Mouse (Mus musculus): Measurements from ENCODE around the gene Hyal2. TPM values are rescaled to one million over a fixed set of nuclear protein-coding genes. Genes with fewer than 3 reads are reported as not detected.

Gene Hyal2
- polyA plus RNA-seq, 1 experiment from 2014 or later = 53.9 TPM

GRCm38 (mm10) chr9:107615035-107615434 lies 47.3 kb downstream of the Hyal2 start:
- TF ChIP-seq CTCF (IDR thresholded peaks at IDR 0.05; ENCODE audit: low read depth) = no peak
- no peak for TF ChIP-seq EP300 (IDR thresholded peaks at IDR 0.05; ENCODE audit: low read depth)
- whole genome bisulfite sequencing (ENCODE audit: insufficient replicate concordance) = 84% methylated on average over 4 of the region's 4 CpGs
- DNase-seq (no peak), ATAC-seq (no peak)
- H3K4me2 ChIP-seq (ENCODE audit: low read depth, low read length) = no peak overlapping the region
- H3K27ac ChIP-seq (ENCODE audit: low read depth) = no peak overlapping the region
- no peaks in the 10 kb centered on the region for H3K27me3 ChIP-seq (ENCODE audit: insufficient read depth, low read length)
- H3K9ac ChIP-seq (replicated peaks) = no peak overlapping the region
- H3K4me1 ChIP-seq (ENCODE audit: insufficient read depth) = peaks cover 40% of the 10 kb centered on the region
- peaks cover 58% of the 10 kb centered on the region for H3K36me3 ChIP-seq (replicated peaks; ENCODE audit: insufficient read depth, low read length)
- H3K4me3 ChIP-seq (ENCODE audit: low read depth, low read length) = no peak overlapping the region
- no peaks in the 10 kb centered on the region for H3K9me3 ChIP-seq (ENCODE audit: low read length)

GRCm38 (mm10) chr9:107617461-107617860 lies 49.7 kb downstream of the Hyal2 start:
- Histone ChIP-seq H3K4me1 (ENCODE audit: insufficient read depth) (peaks cover 30% of the 10 kb centered on the region), H3K36me3 (replicated peaks; ENCODE audit: insufficient read depth, low read length) (peaks cover 68% of the 10 kb centered on the region), H3K4me3 (ENCODE audit: low read depth, low read length) (no peak overlapping the region), H3K9me3 (ENCODE audit: low read length) (no peaks in the 10 kb centered on the region), H3K27me3 (ENCODE audit: insufficient read depth, low read length) (no peaks in the 10 kb centered on the region), H3K27ac (ENCODE audit: low read depth) (no peak overlapping the region), H3K4me2 (ENCODE audit: low read depth, low read length) (no peak overlapping the region), H3K9ac (replicated peaks) (no peak overlapping the region)
- no peak for ATAC-seq
- DNase-seq = no peak
- WGBS (ENCODE audit: insufficient replicate concordance) = 78% methylated on average over 2 of the region's 2 CpGs
- TF ChIP-seq EP300 (IDR thresholded peaks at IDR 0.05; ENCODE audit: low read depth) = no peak
- peak; percentile 36; the same call in 1 of the 2 replicates for TF ChIP-seq CTCF (IDR thresholded peaks at IDR 0.05; ENCODE audit: low read depth)

- Histone ChIP-seq H3K4me3 (ENCODE audit: low read depth, low read length) (no peak overlapping the region), H3K9ac (replicated peaks) (no peak overlapping the region; the same call in 1 of the 2 replicates), H3K27me3 (ENCODE audit: insufficient read depth, low read length) (no peaks in the 10 kb centered on the region), H3K27ac (ENCODE audit: low read depth) (peak overlapping the region; percentile 89), H3K4me1 (ENCODE audit: insufficient read depth) (peaks cover 26% of the 10 kb centered on the region), H3K4me2 (ENCODE audit: low read depth, low read length) (no peak overlapping the region), H3K9me3 (ENCODE audit: low read length) (no peaks in the 10 kb centered on the region), H3K36me3 (replicated peaks; ENCODE audit: insufficient read depth, low read length) (peaks cover 71% of the 10 kb centered on the region)
- TF ChIP-seq EP300 (IDR thresholded peaks at IDR 0.05; ENCODE audit: low read depth) = no peak
- TF ChIP-seq CTCF (IDR thresholded peaks at IDR 0.05; ENCODE audit: low read depth) = no peak
- DNase-seq = no peak
- WGBS (ENCODE audit: insufficient replicate concordance) = 95% methylated on average over 6 of the region's 6 CpGs
- no peak for ATAC-seq
Observed at GRCm38 (mm10) chr9:107618098-107618497, 50.4 kb downstream of the Hyal2 start.

- no peaks in the 10 kb centered on the region for H3K27me3 ChIP-seq (ENCODE audit: insufficient read depth, low read length)
- H3K9me3 ChIP-seq (ENCODE audit: low read length) = no peaks in the 10 kb centered on the region
- H3K4me3 ChIP-seq (ENCODE audit: low read depth, low read length) = no peak overlapping the region
- peak overlapping the region; percentile 50; the same call in 1 of the 2 replicates for H3K9ac ChIP-seq (replicated peaks)
- H3K4me2 ChIP-seq (ENCODE audit: low read depth, low read length) = peak overlapping the region; percentile 13; the same call in 1 of the 2 replicates
- DNase-seq (peak; percentile 74), ATAC-seq (peak; percentile 87)
- H3K4me1 ChIP-seq (ENCODE audit: insufficient read depth) = peaks cover 25% of the 10 kb centered on the region
- H3K36me3 ChIP-seq (replicated peaks; ENCODE audit: insufficient read depth, low read length) = peaks cover 70% of the 10 kb centered on the region
- peak overlapping the region; percentile 89 for H3K27ac ChIP-seq (ENCODE audit: low read depth)
- TF ChIP-seq CTCF (IDR thresholded peaks at IDR 0.05; ENCODE audit: low read depth) (no peak), EP300 (IDR thresholded peaks at IDR 0.05; ENCODE audit: low read depth) (peak; percentile 47; the same call in 1 of the 2 replicates)
- WGBS (ENCODE audit: insufficient replicate concordance) = 35% methylated on average over 13 of the region's 13 CpGs
Observed at GRCm38 (mm10) chr9:107618778-107619545, 51.2 kb downstream of the Hyal2 start.

- H3K36me3 ChIP-seq (replicated peaks; ENCODE audit: insufficient read depth, low read length) = peaks cover 65% of the 10 kb centered on the region
- H3K27ac ChIP-seq (ENCODE audit: low read depth) = peak overlapping the region; percentile 89
- no peak overlapping the region for H3K4me3 ChIP-seq (ENCODE audit: low read depth, low read length)
- WGBS (ENCODE audit: insufficient replicate concordance) = 70% methylated on average over 13 of the region's 13 CpGs
- no peaks in the 10 kb centered on the region for H3K27me3 ChIP-seq (ENCODE audit: insufficient read depth, low read length)
- H3K4me1 ChIP-seq (ENCODE audit: insufficient read depth) = peaks cover 30% of the 10 kb centered on the region
- H3K9ac ChIP-seq (replicated peaks) = no peak overlapping the region; the same call in 1 of the 2 replicates
- no peak overlapping the region for H3K4me2 ChIP-seq (ENCODE audit: low read depth, low read length)
- no peak for DNase-seq
- peak; percentile 45 for ATAC-seq
- no peak for TF ChIP-seq CTCF (IDR thresholded peaks at IDR 0.05; ENCODE audit: low read depth)
- H3K9me3 ChIP-seq (ENCODE audit: low read length) = no peaks in the 10 kb centered on the region
Observed at GRCm38 (mm10) chr9:107619546-107619879, 51.8 kb downstream of the Hyal2 start.

- Histone ChIP-seq H3K9me3 (ENCODE audit: low read length) (no peaks in the 10 kb centered on the region), H3K4me1 (ENCODE audit: insufficient read depth) (peaks cover 41% of the 10 kb centered on the region), H3K9ac (replicated peaks) (no peak overlapping the region), H3K4me3 (ENCODE audit: low read depth, low read length) (no peak overlapping the region), H3K36me3 (replicated peaks; ENCODE audit: insufficient read depth, low read length) (peaks cover 52% of the 10 kb centered on the region), H3K4me2 (ENCODE audit: low read depth, low read length) (no peak overlapping the region), H3K27me3 (ENCODE audit: insufficient read depth, low read length) (no peaks in the 10 kb centered on the region), H3K27ac (ENCODE audit: low read depth) (peak overlapping the region; percentile 35; the same call in 1 of the 2 replicates)
- no peak for TF ChIP-seq CTCF (IDR thresholded peaks at IDR 0.05; ENCODE audit: low read depth)
- TF ChIP-seq EP300 (IDR thresholded peaks at IDR 0.05; ENCODE audit: low read depth) = no peak
- no peak for DNase-seq
- no peak for ATAC-seq
Observed at GRCm38 (mm10) chr9:107620954-107621353, 53.2 kb downstream of the Hyal2 start.

Other genes with a start within 250 kb of the Hyal2 start
- gene Hemk1, start 229.6 kb upstream of the Hyal2 start, polyA plus RNA-seq (2015; fragmentation: Nextera tagmentation; extraction: Ambion mirVana) = 2.5 and 3.2 TPM in 2 replicates
- 0.14 and 0.22 TPM in 2 replicates for gene 6430571L13Rik, start 227.3 kb upstream of the Hyal2 start, polyA plus RNA-seq (2015; fragmentation: Nextera tagmentation; extraction: Ambion mirVana)
- not detected in 2 replicates for gene Cacna2d2, start 168.3 kb upstream of the Hyal2 start, polyA plus RNA-seq (2015; fragmentation: Nextera tagmentation; extraction: Ambion mirVana)
- 15.7 and 17.9 TPM in 2 replicates for gene Tmem115, start 34.0 kb upstream of the Hyal2 start, polyA plus RNA-seq (2015; fragmentation: Nextera tagmentation; extraction: Ambion mirVana)
- 18.5 and 19.6 TPM in 2 replicates for gene Cyb561d2, start 25.8 kb upstream of the Hyal2 start, polyA plus RNA-seq (2015; fragmentation: Nextera tagmentation; extraction: Ambion mirVana)
- gene Nprl2, start 25.7 kb upstream of the Hyal2 start, polyA plus RNA-seq (2015; fragmentation: Nextera tagmentation; extraction: Ambion mirVana) = 8.5 TPM in 2 replicates
- 0.59 and 0.73 TPM in 2 replicates for gene Zmynd10, start 20.6 kb upstream of the Hyal2 start, polyA plus RNA-seq (2015; fragmentation: Nextera tagmentation; extraction: Ambion mirVana)
- 12.4 and 15.1 TPM in 2 replicates for gene Rassf1, start 16.4 kb upstream of the Hyal2 start, polyA plus RNA-seq (2015; fragmentation: Nextera tagmentation; extraction: Ambion mirVana)
- gene Tusc2, start 4.7 kb upstream of the Hyal2 start, polyA plus RNA-seq (2015; fragmentation: Nextera tagmentation; extraction: Ambion mirVana) = 34.3 and 35.9 TPM in 2 replicates
- gene Hyal1, start 9.0 kb downstream of the Hyal2 start, polyA plus RNA-seq (2015; fragmentation: Nextera tagmentation; extraction: Ambion mirVana) = 2.5 and 3.3 TPM in 2 replicates
- gene Naa80, start 10.9 kb downstream of the Hyal2 start, polyA plus RNA-seq (2015; fragmentation: Nextera tagmentation; extraction: Ambion mirVana) = 10.4 and 11.6 TPM in 2 replicates
- gene Hyal3, start 12.9 kb downstream of the Hyal2 start, polyA plus RNA-seq (2015; fragmentation: Nextera tagmentation; extraction: Ambion mirVana) = 0.65 and 0.86 TPM in 2 replicates
- 63.6 and 68.0 TPM in 2 replicates for gene Ifrd2, start 19.7 kb downstream of the Hyal2 start, polyA plus RNA-seq (2015; fragmentation: Nextera tagmentation; extraction: Ambion mirVana)
- gene Sema3b, start 41.3 kb downstream of the Hyal2 start, polyA plus RNA-seq (2015; fragmentation: Nextera tagmentation; extraction: Ambion mirVana) = 0.41 and 0.56 TPM in 2 replicates
- gene Gnai2, start 67.4 kb downstream of the Hyal2 start, polyA plus RNA-seq (2015; fragmentation: Nextera tagmentation; extraction: Ambion mirVana) = 146 and 159 TPM in 2 replicates
- gene Slc38a3, start 101.6 kb downstream of the Hyal2 start, polyA plus RNA-seq (2015; fragmentation: Nextera tagmentation; extraction: Ambion mirVana) = 147 and 174 TPM in 2 replicates
- gene Gnat1, start 111.8 kb downstream of the Hyal2 start, polyA plus RNA-seq (2015; fragmentation: Nextera tagmentation; extraction: Ambion mirVana) = 5.8 and 6.2 TPM in 2 replicates
- gene Sema3f, start 142.5 kb downstream of the Hyal2 start, polyA plus RNA-seq (2015; fragmentation: Nextera tagmentation; extraction: Ambion mirVana) = 0.76 and 1.1 TPM in 2 replicates
- 37.8 and 41.7 TPM in 2 replicates for gene Rbm5, start 203.1 kb downstream of the Hyal2 start, polyA plus RNA-seq (2015; fragmentation: Nextera tagmentation; extraction: Ambion mirVana)

All from liver, postnatal 0 days (tissue).